Mouse (Mus musculus) v-Abl transformed pro-B cells (cell line): ENCODE measurements at regions not wholly inside any gene's neighbourhood (a gene's known extent, or its start where the extent isn't known, plus 50 kb on each side); places are given as distances from the start of the nearest gene placed in this dataset.

ENCODE experiments used
- in situ Hi-C, 2 experiments: fragments of 400-800 bp; cut with MboI; formaldehyde crosslinking; loops; one replicate each; pipeline ENCODE4 v1.15.1; 2025; ENCODE audit not compliant: unreplicated experiment in 2 of 2

GRCm38 (mm10) chr10:8023741-8024140 lies 67.7 kb upstream of the Tab2 start:
- in situ Hi-C loops = no loop called here

GRCm38 (mm10) chr10:8021971-8022370 lies 65.9 kb upstream of the Tab2 start:
- in situ Hi-C loops = no loop called here

GRCm38 (mm10) chr10:8020916-8021705 lies 65.1 kb upstream of the Tab2 start:
- in situ Hi-C loops = no loop called here

GRCm38 (mm10) chr10:8020113-8020512 lies 64.1 kb upstream of the Tab2 start:
- in situ Hi-C loops = no loop called here

GRCm38 (mm10) chr10:8018229-8019026 lies 62.4 kb upstream of the Tab2 start:
- in situ Hi-C loops = no loop called here

- in situ Hi-C loops = no loop called here
Measured at GRCm38 (mm10) chr10:8016741-8017140, 60.7 kb upstream of the Tab2 start.

GRCm38 (mm10) chr10:8011744-8012143 lies 55.7 kb upstream of the Tab2 start:
- in situ Hi-C loops = no loop called here

- in situ Hi-C loops = no loop called here
Measured at GRCm38 (mm10) chr10:8011138-8011537, 55.1 kb upstream of the Tab2 start.

GRCm38 (mm10) chr10:8009855-8010254 lies 53.8 kb upstream of the Tab2 start:
- in situ Hi-C loops = loop anchor here in 1 of 2 experiments (5.0 kb wide), 1 partner anchor 53 kb away; the partner anchor contains the start of gene Tab2

GRCm38 (mm10) chr10:8007990-8008368 lies 51.9 kb upstream of the Tab2 start:
- in situ Hi-C loops = loop anchor here in 1 of 2 experiments (5.0 kb wide), 1 partner anchor 51 kb away; the partner anchor contains the start of gene Tab2

- in situ Hi-C loops = loop anchor here in 1 of 2 experiments (5.0 kb wide), 1 partner anchor 50 kb away; the partner anchor contains the start of gene Tab2
Measured at GRCm38 (mm10) chr10:8007286-8007989, 51.4 kb upstream of the Tab2 start.
